Mouse (Mus musculus): ENCODE measurements at regions not wholly inside any gene's neighbourhood (a gene's known extent, or its start where the extent isn't known, plus 50 kb on each side); places are given as distances from the start of the nearest gene placed in this dataset.
"Not testable (repeated sequence)": the region's sequence is repeated elsewhere in the genome, so short reads cannot be mapped to it uniquely, and the experiment has no call there.

DNA sequence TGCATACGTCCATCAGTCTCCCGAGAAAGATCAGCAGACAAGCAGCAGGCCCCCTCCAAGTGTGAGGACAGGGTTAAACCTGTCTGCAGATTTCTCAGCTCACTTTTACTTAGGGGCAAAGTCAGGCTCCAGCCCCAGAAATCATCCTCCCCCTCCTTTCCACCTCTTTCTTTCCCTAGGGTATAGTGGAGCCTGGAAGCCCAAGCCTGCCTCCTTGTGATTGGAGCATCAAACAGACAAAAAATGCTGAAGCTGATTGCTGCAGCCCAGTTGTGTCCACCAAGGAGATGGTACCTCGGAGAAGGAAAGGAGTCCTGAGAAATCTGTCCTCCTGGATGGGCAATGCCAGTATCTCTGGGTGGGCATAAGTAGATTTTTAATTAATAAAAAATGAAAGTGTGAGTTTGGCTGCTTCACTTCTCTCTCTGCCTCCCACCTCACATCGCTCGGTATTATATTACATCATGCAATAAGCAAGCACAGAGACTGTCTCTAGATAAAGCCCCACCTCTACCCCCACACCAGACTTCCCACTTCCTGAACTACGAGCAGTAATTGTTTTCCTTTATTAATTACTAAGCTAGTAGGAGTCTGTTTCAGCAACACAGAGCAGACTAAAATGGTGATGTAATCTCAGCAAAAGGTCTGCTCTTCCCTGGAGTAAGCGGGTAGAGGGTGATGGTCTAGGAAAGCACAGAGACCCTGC lies 105.2 kb upstream of the Fhl2 start:
- intact Hi-C loops (cut with DNase I) = loop anchor here (2.0 to 5.0 kb wide), 4 partner anchors 35 to 235 kb away; partner anchors contain the start of gene Nck2
- peak; percentile 7 to 13 for DNase-seq

DNA sequence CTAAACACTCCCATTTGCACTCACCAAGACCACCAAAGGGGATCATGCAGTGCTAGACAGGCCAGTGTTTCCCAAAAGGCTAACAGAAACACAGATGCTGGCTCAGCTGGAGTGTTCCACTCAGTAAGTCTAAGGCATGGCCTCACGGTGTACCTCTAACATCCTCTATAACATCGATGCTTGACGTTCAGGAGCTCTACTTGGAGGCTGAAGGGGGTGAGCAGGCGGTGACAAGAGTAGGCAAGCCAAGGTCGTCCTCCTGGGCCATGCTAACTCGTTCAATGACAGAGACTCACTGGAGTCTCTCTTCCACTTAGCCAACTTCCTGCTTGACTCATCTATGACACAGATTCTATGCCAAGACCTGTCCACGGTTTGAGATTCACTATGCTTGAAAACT lies 105.9 kb upstream of the Fhl2 start:
- DNase-seq = peak; percentile 7 to 14
- intact Hi-C loops (cut with DNase I) = loop anchor here (2.0 to 5.0 kb wide), 4 partner anchors 34 to 235 kb away; partner anchors contain the start of gene Nck2

DNA sequence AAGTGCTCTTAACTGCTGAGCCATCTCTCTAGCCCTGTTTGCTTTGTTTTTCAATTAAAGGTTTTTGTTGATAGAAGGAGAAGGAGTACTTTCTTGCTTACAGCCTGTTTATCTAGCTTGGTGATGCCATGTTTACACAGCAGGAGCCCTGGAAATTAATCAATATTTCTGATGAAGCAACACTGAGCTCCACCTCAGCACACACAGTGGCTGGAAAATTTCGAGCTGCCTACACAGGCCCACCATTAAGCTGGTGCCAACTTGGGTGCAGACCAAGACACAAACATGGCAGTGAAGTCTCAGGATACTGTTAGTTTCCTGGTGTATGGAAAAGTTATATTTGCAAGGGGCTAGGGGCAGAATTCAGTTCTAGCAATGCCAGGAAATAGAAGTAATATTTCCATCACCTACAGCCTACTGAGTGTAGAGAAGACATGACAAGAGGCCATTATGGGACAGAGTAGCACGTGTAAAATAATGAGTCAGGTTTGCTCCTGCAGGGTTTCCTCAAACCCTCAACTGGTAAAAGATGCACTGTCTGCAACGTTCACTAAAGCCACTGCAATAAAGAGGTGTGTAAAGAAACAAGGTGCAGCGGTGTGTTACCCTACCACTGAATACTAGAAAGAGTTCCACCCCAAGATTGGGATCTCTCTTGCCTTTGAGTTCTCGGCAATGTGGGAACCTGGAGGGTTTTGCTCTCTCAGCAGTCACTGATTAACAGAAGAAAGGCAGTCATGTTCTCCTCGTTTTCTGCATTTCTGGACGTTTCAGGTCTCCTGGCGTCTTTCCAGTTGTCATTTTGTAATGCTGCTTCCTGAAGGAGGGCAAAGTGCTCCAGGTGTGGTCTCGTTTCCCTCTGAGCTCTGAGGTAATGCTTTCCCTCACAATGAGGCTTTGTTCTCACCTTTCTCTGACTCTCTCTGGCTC lies 108.8 kb upstream of the Fhl2 start:
- no peak for DNase-seq
- intact Hi-C loops (cut with DNase I) = no loop called here

DNA sequence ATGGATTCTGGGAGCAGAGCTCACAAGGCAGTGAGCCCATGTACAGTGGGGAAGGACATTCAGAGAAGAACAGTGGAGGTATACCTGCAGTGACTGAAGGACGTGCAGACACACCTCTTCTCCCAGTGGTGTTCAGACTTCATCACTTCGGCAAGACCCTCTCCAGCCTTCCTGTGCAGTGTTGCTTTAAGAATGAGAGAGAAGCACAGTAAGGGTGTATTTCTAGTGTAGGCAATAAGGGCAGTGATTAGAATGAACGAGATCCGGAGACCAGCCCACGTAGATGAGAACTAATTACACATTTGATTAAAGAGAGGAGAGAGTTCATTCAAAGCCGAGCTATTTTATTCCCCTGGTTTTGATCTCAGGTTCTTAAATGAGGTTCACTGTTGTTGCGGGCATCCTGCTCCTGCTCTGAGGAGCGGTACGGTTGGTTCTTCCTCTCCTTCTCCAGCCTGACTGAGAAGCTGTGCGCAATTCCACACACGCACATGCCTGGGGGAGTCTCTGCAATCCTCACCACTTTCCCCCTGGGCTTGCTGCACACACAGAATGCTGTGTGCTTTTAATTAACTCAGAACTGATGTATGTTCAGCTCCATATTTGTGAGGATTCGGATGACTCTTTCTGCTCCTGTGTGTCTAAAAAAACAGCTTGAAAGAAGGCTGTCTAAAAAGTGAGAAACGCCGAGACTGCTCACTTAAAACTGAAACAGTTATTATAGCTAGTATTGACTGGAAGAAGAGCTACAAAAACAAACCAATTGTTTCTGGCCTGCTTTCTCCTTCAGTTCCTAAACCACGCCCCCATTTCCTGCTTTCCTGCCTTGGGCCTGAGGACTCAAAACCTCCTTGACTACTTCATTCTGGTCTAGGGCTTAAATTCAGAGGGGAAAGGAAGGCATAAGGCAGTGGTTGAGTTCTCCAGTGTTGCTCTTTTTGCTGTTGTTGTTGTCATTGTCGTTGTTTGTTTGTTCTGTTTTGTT lies 114.2 kb upstream of the Fhl2 start:
- DNase-seq = peak; percentile 42 to 62
- intact Hi-C loops (cut with DNase I) = no loop called here

DNA sequence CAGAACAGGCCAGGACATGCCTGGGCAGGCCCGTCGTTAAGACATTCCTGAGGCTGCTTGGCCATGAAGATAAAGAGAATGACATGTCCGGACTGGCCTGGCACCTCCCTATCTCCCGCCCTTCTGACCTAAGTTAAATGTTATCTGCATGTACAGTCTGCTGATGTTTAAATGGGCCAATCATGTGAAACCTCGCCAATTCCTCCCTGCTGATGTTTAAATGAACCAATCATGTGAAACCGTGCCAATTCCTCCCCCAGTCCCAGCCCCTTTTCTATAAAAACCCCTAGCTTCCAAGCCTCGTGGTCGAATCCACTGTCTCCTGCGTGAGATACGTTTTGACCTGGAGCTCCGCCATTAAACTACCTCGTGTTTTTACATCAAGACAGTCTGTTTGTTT lies 119.5 kb upstream of the Fhl2 start:
- intact Hi-C loops (cut with DNase I); DNase-seq: not testable (repeated sequence)

DNA sequence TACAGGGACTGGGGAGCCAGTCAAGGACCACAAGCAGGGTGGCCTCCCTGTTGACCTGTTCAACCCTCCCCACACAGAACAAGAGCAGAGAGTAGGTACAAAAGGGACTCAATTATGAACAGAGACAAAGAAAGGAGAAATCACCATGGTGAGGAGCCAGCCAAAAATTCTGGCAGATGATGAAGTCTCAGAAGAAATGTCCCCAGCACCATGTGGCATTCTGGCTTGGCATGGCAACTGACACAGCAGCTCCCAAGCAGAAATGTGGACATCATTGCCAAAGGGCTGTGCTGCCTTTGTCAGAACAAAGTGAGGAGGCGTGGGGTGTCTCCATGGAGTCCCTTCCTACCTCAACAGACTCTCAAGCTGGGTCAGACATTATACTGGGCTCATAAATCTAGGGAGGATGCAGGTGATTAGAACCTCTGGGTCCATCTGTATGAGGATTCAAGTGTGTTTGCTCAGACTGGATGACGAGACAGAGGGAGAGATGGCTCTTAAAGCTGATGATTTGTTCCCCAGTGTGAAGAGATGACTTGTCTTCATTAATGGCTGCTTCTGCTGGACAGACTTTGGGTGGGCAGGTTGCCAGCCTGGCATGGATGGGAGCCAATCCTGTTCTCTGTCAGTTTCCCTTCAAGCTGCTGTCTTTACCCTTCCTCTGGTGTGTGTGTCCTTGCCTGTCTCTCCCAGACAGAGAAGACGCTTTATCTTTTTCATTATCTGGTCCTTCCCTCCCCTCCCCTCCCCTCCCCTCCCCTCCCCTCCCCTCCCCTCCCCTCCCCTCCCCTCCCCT lies 120.5 kb upstream of the Fhl2 start:
- no peak for DNase-seq
- intact Hi-C loops (cut with DNase I) = no loop called here

DNA sequence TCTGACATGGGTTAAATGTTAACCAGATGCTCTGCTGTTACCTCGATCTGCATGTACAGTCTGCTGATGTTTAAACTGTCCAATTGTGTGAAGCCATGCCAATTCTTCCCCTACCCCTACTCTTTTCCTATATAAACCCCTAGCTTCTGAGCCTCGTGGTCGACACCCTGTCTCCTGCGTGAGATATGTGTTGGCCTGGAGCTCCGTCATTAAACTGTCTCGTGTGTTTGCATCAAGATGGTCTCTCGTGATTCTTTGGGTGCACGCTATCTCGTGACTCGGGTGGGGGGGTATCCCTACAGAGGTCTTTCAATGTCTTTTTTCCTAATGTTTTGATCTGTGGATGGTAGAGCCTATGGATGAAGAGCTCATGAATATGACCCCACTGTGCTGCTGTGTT lies 110.9 kb upstream of the Nck2 start:
- intact Hi-C loops (cut with DNase I); DNase-seq: not testable (repeated sequence)

DNA sequence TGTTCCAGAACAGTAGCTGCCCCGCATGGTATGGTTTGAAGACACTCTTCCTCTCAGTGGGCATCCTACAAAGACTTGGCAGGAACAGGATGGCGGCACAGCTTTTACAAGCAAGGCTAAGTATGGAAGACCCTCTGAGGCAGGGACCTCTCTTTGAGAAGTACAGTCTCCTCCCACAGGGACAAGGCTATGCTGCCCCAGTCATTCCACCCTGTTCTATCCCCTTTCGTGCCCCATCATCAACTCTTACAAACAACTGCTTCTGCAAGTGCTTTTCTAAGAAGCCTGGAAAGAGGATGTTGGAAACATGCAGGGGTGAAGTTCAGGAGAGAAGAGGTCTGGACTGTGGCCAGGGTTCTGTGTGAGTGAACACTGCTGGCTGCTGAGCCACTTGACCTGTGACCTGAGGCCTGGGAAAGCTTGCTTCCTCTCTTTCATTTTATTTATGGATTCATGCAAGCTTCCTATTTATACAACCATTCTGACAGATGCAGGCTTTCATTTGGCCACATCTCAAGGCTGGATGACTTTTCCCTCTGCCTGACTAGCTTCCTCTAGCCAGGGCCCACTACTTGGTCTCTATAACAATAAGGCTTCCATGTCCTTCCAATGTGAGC lies 107.1 kb upstream of the Nck2 start:
- intact Hi-C loops (cut with DNase I) = loop anchor here (2.0 kb wide), 1 partner anchor 34 kb away; no protein-coding TSS in a partner anchor
- peak; percentile 79 to 84 for DNase-seq

DNA sequence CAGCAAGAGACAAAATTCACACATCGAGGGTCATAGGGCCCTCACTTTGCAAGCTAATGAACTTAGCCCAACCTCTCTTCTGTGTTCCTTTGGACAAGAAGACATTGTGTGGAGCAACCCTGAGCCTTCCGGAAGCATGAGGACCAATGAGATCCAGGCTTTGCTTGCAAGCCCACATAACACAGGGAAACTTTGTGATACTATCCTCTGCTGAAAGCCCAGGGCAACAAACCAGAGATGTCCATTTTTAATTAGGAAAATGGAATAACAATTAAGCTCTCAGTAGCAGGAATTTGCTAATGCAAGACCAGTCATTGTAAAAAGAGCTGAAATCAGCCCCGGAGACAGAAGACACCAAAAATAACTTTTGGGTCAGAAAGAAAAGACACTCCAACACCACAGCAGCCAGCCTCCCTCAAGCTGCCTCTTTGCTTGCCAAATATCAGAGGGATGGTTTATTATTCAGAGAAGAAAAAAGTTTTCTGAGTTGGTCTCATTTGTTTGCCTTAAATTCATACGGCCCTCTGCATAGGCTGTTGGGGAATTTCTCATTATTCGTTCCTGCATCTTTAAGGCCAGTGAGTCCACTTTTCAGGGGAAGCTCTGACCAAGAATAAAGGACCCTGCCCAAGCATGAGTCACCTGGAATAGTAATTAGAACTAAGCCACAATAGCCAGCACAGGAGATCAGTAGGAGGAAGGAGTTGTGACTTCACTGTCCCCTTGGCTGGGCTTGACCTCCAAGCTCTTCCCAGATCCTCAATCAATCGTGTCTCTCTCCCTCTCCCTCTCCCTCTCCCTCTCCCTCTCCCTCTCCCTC lies 106.1 kb upstream of the Nck2 start:
- intact Hi-C loops (cut with DNase I) = loop anchor here (2.0 kb wide), 1 partner anchor 108 kb away; no protein-coding TSS in a partner anchor
- DNase-seq = peak; percentile 38 to 40

DNA sequence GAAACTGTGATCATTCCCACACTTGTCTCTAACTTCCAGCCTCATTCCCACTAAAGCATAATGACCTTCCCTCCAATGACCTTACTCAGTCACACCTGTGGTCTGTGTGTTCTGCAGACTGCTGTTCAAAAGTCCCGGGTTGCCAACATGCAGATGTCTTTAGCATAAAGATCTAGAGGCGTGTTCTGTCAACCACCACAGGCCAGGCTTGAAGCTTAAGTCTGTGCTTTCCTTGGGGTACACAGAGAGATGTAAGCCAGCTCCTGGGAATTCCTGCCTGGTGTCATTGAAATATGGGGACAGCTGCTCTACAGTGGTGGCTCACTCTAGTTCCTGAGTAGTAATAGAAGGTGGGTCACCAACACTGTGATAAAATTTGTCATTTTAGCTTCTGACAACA lies 101.5 kb upstream of the Nck2 start:
- DNase-seq = no peak
- intact Hi-C loops (cut with DNase I) = loop anchor here (5.0 kb wide), 1 partner anchor 69 kb away; no protein-coding TSS in a partner anchor

DNA sequence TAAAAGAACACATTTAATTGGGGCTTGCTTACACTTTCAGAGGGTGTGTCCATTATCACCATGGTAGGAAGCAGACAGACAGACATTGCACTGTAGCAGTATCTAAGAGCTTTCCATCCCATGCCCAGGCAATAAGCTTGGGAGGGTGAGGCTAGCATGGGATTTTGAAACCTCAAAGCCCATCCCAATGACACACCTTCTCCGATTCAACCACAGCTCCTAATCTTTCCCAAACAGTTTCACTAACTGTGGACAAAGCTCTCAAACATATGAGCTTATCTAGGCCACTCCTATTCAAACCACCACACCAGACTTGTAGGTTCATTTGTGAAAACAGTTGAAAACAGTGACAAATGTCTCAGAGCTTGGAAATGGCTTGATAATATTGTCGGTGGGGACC lies 101.0 kb upstream of the Nck2 start:
- no peak for DNase-seq
- intact Hi-C loops (cut with DNase I) = loop anchor here (5.0 kb wide), 1 partner anchor 69 kb away; no protein-coding TSS in a partner anchor

DNA sequence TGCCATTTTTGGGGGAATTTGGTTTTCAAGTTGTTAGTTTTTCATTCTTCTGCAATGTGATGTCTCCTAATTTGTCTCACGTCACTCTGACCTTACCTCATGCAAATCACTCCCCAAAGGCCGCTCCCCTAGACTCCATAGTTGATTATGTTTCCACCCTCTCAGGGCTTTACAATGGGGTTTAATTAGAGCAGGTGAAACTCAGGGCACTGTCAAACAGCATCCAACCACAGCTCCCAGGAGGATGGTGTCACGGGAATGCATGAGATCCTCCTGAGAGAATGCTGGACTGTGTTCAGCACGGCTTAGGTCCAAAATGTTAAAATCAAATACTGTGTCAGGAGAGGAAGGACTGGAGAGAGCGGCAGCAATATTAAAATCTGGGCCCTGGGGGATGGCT lies 100.4 kb upstream of the Nck2 start:
- intact Hi-C loops (cut with DNase I) = loop anchor here (5.0 kb wide), 1 partner anchor 68 kb away; no protein-coding TSS in a partner anchor

DNA sequence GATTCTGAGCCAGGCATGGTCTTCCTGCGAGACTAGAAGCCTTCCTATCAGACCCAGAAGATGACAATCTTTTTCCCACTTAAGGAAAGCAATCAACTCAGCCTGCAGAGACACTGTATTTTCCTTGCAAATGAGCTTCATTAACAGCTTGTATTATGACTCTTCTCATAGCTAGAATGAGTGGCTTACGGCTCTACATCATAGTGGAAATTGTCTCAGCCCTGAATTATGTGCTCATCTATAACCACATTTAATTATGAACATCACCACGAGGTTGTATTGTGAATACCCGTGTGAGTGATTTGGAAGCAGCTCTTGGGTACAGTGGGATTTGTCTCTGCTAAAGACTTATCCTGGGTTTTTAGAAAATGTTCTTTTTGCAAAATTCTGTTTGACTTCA lies 97.2 kb upstream of the Nck2 start:
- no peak for DNase-seq
- intact Hi-C loops (cut with DNase I) = no loop called here

More for the DNA sequence above, 100.4 kb upstream of the Nck2 start:
- no peak for DNase-seq

DNA sequence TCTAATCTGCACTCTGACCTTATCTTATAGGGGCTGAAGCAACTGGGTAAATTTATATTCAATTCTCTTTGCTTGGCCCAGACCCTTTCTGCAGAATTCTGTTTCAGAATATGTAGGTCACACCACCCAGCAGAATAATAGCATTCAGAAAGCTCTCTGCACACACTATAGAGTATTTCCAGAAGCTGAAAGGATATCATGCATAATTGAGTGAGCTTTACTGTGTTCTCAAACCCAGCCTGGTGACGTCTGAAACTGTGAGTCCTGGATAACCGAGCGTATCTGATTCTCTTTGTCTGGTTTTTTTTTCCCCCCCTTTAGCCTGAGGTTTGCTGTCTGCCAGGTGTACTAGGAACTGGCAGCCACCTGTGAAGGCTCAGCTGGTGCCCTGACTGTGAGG lies 94.4 kb upstream of the Nck2 start:
- no peak for DNase-seq
- intact Hi-C loops (cut with DNase I) = no loop called here

DNA sequence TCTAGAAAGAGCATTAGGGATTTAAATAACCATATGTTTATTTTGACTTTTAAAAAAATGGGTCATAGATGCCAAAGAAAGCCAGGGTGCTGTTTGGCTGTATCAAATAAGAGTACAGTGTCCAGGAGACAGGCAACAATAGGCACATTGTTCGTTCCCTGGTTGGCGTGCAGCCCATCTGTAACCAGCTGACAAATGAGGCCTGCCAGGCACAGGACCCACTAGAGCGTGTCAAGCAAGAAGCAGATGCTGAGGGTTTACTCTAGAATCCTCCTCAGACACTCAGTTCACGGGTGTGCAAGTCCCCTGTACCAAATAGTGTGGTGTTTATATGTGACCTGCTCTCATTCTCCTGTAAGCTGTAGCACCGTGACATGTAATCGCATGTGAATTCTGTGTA lies 86.2 kb upstream of the Nck2 start:
- DNase-seq = peak in 1 of 2 experiments; percentile 53
- intact Hi-C loops (cut with DNase I) = no loop called here

DNA sequence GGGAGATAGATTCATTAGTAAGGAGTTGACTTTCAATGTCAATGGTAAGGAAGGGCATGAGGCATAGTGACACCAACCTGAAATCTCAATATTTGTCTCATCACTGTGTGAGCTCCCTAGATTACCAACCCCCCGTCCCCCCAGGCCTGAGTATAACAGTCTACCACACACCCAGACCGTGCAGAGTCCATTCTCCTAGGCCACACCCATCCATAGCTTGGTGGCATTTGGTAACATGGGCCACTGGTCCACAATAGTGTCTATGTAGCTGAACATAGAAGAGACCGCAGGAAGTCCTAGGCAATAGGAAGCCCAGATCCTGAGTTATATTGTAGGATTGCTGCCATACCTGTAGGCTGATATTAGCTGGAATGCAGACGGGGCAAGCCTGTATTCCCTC lies 84.7 kb upstream of the Nck2 start:
- intact Hi-C loops (cut with DNase I) = loop anchor here (5.0 kb wide), 2 partner anchors 38 to 53 kb away; no protein-coding TSS in a partner anchor
- DNase-seq = no peak

DNA sequence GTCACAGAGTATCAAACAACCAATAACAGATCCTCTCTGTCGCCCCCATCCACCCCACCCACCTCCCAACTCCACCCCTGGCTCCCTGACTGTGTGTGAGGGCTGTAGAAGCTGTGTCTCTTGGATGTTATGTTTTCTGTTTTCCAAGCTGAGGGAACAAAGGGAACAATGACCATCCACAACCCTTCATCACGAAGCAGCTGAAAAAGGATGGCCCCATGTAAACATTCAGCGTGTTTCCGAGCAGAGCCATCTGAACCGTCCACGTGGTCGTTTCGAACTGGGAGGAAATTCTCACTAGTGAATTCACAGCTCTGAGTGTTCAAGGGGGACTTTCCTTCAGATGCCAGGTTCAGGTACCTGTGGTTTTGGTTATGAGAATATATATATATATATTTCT lies 84.1 kb upstream of the Nck2 start:
- intact Hi-C loops (cut with DNase I) = loop anchor here (5.0 kb wide), 2 partner anchors 37 to 52 kb away; no protein-coding TSS in a partner anchor
- no peak for DNase-seq

DNA sequence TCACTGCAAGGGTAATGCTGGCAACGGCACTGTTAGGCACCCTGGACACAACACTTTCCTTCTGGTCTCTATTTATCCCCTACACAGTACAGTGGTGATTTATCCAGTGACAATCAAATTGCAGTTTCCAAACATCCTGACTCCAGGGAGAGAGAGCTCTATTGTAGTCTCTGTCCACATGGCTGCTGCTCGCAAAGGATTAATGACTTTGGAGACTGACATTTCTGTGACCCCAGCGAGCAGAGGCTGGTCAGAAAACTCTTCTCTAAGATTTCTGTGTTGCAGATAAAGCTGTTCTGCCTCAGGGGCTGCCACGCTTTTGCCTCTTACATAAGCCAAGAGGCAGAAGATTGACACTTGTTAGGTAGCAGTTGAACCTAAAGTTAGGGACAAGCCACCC lies 83.6 kb upstream of the Nck2 start:
- no peak for DNase-seq
- intact Hi-C loops (cut with DNase I) = loop anchor here (5.0 kb wide), 2 partner anchors 37 to 52 kb away; no protein-coding TSS in a partner anchor
